Mouse (Mus musculus): ENCODE results near the gene Trim46.

Gene Trim46

DNA sequence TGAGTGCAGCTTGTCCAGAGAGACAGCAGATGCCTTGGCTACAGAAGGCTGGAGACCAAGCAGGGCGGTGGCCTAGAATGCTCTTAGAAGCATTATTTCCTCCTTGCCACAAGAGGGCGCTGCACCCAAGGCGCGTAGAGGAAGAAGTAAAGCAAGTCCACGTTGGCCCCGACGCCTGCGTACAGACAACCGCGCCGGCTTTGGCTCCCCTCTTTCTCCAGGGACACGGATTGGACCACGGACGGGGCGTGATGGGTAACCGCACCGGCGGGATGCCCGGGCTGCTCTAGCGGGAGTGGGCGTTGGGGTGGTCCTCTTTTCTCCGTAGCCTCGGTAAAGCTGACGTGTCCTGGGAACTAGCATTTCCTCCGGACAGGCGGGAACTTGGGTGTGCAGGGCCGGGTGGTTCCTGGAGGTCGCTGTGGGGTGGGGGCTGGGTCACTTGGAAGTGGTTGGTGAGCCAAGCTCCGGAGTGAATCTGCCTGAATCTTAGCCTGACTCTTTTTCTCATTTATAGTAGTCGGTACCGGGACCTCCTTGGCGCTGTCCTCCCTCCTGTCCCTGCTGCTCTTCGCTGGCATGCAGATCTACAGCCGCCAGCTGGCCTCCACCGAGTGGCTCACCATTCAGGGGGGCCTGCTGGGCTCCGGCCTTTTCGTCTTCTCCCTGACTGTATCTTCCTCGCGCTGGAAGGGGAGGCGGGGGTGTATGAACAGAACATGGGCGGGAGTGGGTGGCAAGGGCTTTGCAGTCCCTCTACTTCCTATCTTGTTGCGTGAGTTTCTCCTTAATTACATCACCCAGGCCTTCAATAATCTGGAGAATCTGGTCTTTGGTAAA is at the start of gene Trim46:
Gene Trim46, minus strand, starts transcription at position 49 of the 840 bp plus-strand sequence.
- peak; percentile 88 for DNase-seq

DNA sequence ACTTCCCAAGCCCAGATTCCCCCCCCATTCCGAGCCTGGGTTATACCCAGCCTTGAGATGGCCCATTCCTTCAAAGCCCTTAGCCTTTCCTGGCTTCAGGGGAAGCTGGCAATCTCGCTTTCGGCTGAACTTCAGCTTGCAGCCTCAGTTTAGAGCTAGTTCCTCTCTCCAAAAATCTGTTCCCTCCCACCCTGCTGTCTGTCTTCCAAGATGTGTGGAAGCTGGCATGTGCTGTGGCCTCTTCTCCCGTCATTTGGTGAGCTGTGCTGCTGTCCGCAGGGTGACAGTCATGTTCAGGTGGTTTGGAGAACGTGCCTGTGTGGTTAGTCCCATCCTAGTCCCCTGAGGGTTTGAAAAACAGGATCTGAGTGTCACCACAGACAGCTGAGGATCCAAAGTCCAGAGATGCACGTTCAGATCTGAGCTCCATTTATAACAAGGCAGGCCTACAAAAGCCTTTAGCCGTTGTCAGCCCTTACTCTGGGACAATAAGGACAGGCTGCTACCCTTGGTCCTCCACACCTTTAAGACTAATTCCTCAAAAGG is 49.6 kb upstream of the Trim46 start:
- DNase-seq = no peak

DNA sequence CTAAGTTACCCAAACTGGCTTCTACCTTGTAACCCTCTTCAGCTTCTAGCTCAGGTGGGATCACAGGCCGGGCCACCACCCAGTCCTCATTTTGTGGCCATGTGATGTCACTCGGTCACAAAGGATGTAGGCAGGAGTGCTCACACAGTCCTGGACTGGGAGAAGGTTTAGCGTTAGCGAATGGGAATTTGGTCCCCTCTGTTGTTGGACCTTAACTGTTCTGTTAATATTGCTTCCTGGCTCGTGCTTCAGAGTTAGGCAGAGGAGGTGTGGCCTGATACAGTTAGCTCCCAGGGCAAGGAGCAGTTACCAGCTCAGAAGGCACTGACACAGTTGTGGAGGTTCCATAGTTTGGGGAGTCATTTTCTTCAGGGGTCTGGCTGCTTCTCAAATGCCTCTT is 48.1 kb upstream of the Trim46 start:
- DNase-seq = no peak

DNA sequence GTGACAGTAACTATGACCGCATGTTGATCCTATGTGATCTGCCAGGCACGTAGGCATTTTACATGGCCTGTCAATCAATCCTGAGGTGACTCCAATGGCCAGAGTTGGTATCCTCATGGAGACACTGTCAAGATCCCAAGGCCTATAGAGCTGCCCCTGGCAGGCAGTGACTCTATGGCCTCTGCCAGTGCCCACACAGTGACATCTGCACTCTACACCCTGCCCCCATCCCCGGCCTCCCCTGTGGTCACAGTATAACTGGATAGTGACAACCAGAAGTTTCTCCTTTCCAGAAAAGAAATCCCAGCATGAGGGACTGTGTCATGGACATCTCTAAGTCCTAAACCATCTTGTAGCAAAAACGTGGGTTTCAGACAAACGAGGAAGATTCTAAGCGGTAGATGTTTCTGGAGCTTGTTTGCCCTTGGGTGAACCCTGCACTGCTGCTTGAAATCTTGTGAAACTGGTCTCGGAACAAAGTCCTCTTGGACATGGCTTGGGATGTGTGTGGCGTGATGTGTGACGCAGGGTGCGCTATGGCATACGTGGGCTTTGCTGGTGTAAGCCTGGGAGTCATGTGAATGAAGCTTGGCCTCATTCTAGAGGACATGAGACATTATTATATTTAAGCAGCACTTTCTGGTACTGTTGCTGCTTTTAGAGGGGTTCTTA is 47.3 kb upstream of the Trim46 start:
- DNase-seq = no peak

DNA sequence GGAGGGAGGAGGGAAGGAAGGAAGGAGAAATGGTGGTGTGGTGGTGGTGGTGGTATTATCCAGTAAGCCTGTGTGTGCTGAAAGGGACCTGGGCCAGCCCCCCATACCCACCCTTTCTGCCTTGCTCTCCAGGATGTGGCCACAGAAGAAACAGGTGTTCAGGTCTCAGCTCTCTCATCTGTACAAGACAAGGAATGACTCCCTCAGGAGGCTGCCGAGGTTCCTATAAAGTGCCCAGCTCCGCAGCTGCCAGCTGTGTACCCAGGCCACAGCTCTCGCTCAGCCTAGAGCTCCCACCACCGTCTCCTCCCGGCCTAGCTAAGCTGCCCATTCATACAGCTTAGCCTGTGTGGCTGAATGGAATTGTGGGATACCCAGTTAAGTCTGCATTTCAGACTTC is 46.2 kb upstream of the Trim46 start:
- peak; percentile 46 for DNase-seq

DNA sequence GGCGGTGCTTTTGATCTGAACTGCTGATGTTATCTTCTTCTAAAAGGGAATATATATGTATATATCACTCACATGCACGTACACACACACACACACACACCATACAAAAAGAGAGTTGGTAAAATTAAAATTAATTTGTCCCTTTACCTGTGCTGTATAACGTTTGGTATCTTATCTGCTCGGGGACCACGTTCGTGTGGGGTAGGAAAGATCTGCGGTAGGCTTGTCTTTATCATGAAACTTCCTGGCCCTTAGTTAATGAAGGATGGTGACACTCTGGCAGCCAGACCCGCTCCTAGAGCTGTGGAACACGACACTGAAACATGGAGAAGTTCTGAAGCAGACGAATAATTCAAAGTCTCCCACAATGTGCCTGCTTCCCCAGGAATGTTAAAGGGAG is 45.8 kb upstream of the Trim46 start:
- DNase-seq = no peak

DNA sequence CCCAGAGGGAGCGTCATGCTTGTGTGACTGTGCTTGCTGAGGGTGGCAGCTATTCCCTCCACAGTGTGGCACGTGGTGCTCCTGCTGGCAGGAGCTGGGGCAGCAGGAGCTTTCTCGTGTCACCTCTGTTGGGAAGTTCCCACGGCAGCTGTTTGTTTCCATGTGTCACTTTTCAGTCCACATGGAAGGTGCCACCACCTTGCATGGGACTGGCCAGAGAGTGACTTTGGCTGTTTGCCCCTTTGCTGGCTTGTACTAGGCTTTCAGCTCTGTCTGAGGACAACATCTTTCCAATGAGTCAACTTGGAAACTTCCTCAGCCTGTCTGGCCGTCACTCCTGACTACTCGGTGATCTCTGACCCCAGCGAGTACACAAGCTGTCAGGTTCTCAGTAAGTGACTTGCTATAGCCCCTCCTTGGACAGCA is 42.4 kb upstream of the Trim46 start:
- DNase-seq = no peak

DNA sequence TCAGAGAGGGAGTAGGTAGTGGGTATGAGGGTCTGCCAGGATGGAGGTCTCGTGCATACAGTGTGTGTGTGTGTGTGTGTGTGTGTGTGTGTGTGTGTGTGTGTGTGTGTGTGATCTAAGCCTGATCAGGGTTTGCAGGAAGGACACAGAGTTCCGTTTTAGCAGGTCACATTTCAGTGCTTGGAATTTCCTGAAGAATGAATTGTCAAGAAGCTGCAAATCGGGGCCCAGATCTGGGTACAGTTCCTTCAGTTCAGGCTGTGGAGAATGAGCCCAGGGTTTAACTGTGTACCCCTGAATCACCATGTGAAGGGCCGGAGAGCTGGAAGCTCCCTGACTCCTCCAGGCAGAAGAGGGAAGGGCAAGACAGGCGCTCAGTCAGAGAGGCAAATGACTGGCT is 41.2 kb upstream of the Trim46 start:
- DNase-seq = no peak

DNA sequence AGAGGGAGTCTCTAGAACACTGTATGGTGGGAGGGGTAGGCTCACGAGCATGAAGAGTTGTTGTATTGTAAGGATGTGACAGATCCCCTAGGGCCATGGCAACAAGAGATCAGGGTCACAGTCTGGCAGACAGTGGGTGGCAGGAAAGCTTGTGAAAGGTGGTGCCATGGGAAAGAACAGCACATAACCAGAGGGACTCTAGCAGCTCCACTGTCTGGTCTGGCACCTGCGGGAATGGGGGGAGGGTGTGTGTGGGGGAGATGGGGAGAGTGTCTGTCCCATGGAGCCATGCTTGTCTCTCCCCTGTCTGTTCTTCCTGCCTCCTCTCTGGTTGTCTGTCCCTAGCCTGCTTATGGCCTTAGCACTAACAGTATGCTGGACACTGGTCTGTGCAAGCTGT is 39.4 kb upstream of the Trim46 start:
- no peak for DNase-seq

DNA sequence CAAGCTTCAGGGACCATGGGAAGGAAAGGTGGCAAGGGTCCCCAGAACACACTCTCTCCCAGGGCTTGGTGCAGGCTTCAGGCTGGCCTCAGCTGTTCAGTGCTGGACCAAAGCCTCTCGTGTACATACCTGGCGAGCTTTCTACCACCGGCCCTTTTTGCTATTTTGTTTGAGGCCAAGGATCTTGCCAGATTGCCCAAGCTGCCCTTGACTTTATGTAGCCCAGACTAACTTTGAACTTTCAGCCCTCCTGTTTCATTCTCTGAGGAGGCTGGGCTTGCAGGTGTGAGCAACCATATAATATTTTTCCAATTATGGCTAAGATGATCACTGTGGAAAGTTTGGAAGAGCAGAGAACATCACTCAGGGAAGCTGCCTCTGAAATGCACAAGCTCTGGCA is 38.2 kb upstream of the Trim46 start:
- no peak for DNase-seq

DNA sequence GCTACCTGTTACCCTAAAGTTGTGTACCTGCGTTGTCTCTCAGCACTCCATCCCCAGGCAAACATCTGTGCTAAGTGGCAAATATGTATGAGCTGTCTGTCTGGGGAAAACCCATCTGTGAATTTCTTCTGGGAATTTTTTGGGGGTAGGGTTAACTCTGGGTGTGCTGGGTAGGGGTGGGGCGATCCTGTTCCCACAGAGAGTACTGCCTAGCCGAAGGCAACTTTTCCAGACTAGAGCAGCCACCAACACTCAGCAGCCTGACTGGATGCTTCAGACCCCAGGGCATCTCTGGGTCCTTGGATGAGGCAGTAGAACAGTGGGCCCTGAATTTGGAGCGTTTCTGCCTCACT is 36.2 kb upstream of the Trim46 start:
- no peak for DNase-seq

DNA sequence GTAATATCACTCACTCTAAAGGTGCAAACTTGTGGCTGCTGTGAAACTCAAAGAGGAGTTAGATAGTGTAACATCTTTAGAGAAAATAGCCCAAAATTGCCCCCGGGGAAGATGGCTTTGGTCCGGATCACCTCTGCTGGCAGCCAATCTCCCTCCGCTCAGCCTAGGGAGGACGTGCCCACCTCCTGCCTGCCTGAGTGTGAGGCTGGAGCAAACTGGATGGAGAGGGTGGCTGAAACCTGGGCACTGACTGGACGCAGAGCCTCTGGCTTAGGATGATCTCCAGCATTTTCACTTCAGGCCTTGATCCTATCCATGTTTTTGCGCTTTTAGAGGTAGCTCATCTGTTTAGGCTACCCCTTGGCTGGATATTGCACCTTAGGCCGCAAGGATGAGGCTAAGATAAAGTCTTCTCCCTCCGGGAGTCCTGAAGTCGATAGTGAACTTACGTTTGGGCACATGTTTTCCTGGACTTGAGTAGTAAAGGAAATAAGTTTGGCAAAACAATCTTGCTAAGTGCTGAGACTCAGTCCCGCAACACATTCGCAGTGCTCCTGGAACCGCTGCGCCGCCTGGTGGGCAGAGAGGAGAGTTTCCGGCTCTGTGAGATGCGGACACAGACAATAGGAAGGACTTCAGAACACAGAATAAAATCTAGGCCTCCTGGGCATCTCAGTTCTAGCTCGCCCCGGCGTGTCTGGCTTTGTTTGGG is 35.6 kb upstream of the Trim46 start:
- DNase-seq = peak; percentile 85

DNA sequence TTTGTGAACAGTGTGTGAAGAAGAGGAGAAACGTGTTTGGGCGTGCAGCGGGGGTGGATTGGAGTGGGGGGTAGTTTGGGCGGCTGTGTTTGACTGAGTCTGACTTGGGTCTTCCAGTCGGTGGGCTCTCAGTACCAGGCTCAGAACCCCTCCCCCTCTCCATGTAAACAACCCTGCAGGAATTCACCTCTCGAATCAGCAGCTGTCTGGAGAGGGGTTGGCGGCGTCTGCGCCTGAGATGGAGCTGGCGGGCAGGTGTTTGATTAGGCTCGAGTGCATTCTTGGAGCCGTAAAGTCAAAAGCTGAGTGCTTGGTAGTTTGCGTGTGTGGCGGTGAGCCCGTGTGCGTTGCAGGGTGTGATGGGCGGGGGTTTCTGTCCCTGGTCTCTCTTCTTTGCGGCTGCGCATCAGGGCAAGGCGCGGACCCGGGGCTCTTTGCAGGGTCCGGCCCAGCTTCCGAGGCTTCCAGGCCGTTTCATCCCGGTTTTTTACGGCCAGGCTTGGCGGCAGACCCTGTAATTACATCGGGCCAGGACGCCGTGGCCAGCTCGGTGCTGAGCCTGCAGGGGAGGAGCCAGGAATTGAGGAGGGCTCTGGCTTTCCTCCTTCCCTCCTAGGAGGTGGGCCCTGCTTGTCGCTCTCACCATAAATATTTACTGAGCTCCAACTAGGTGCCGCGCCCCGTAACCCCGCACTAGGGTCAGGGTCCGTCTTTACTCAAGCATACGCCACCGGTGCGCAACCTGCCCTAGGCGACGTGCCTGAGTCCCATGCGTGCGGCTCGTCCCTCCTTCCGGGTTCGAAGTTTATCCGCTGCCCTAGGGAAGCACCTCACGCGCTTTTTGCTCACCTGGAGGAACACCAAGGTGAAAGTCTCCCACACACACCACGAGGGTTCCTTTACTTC is 34.8 kb upstream of the Trim46 start, which contains the start of gene Efna1:
Gene Efna1, minus strand, starts transcription at position 537 of the 906 bp plus-strand sequence.
- DNase-seq = no peak

DNA sequence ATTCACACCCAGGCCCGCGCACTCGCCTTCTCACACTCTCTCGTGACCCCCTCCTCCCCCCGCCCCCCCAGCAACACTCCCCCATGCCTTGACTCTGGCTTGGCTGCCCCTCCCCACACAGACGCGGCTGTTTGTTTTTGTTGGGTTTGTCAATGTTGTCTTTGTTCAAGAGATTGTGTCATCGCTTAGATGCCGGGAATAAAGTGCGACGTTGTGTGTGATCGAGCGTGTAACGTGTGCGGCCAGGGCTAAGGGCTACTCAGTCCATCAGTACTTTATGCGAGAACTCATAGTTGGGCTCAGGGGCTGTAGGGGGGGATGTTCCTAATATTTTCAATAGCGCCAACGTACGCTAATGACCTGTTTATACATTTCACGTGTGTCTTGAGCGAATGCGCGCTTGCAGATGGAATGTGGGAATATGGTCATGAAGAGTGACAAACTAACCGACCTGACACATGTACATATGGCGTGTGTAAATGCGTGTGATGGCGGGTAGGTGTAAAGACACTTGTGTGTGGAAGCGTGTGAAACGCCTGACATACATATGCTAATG is 34.0 kb upstream of the Trim46 start:
- no peak for DNase-seq

DNA sequence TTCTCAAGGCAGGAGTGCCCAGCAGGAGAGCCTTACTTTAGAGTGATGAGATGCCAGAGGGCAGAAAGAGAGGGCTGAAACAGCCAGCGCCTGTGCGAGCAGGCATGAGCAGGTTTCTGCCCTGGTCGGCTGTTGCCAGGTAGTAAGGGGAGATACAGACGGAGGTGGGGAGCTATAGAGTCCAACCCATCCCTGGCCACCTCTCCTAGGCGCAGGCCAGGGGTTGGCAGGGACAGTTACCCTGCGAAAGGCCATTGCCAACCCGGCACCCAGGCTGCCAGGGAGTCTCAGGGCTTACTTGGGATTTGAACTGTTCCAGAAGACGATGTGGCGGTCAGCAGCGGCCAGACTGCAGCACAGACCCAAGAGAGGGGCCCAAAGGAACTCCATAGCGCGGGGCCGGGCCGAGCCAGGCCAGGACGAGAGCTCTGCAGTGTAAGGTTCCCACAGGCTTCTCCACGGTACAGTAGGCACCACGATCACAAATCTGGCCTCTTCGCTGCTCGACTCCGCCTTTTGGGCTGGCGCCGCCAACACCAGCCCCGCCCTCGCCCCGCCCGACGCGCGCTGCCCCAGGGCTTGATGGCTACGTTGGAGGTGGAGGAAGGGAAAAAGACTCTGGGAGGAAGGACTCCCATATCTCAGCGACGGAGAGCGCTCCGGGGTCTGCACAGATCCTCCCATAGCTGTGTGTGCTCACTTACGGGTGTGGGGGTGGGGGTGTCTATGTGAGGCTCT is 33.2 kb upstream of the Trim46 start:
- DNase-seq = no peak

DNA sequence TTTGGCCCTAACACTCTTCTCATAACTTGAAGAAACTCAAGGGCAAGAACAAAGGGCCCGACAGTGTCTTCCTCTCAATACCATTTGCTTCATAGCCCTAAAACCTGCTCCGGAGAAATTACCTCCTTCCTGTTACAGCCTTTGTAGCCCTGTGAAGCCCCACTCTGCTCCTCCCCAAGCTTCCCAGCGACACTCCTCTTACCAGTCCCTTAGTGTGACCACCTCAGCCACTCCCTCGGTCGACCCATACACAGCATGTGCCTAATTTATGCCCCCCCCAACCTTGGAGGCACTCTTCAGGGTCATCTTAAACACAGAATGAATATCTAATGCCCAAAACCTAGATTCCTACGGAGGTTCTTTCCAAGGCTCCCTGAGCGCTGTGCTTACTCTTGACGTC is 32.5 kb upstream of the Trim46 start:
- DNase-seq = no peak

DNA sequence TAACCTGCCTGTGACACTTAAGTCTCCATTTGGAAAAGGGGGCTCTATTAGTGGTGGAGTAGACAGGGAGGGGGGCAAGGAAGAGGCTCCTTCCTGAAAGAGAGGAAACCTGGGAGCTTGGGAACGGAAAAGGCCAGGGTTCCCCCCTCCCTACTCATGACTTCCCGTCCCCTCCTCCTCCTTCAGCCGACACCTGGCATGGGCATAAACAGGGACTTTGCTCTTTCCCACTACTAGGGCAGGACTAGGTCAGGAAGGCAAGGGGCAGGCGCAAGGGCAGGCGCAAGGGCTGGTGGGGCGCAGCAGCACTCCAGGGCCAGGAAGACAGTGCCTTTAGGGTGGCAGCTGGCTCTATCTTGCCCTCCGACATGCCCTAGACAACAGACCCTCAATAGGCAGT is 32.0 kb upstream of the Trim46 start:
- DNase-seq = no peak

DNA sequence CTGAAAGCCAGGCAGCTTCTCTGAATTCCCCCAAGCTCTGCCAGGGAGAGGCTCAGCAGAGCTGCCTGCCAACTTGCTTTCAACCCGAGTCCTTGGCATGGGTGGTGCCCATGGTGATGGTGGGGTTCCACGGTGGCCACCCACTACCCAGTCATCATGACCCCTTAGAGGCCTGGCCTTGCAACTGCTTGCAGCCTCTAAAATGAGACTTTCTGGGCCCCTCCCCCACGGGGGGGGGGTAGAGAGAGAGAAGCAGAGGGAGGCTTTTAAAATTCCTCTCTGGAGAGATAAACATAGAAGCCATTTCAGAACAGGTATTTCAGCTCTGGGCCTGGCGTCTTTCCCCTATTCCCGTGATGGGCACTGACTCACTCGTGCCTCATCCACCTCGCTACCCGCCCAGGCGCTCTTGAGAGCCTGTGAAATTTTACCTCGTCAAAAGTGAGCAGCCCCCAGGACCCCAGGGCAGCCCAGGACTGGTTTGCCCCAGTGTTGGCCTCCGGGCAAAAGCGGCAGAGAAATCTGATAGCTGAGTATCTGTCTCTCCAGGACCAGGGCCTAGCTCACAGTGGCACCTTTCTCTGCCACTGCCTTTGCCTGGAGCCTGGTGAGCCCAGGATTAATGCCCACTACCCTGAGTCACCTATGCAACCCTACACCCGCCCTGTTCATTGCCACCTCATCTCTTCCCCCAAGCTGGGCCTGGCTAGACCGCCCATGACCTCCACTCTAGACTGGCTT is 31.3 kb upstream of the Trim46 start:
- DNase-seq = no peak

DNA sequence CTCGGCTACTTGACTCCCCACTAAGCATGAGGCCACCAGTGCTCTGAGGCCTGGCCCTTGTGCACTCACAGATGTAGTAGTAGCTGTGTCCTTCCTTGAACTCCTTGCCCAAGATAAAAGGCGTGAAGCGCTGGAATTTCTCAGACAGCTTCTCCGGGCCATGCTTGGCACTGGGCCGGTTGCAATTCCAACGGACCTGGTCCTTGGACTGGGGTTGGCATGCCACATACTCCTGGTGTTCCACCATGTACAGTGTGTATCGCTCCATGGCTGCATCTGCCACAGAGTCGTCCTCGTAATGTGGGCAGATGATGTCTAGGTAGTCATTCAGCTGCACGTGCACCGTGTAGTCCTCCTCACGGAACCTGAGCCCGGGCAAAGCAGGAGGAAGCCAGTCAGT is 30.0 kb upstream of the Trim46 start:
- no peak for DNase-seq

DNA sequence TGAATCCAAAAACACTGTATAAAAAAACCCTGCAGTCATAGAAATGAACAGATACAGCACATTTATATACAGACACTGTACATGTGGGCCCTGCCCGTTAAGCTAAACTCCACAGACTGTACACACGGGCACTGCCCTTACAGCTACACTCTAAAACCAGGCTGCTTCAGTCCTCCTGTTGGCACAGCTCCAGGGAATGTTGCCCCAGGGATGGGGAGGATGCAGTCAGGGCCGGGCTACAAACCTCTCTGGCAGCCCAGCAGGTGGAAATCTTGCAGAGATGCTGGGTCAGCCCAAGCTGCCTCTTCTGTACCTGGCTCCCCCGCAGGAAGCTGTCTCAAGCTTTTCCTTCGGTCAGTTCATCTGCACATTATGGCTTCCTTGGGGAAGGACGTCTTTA is 25.7 kb upstream of the Trim46 start:
- DNase-seq = no peak

DNA sequence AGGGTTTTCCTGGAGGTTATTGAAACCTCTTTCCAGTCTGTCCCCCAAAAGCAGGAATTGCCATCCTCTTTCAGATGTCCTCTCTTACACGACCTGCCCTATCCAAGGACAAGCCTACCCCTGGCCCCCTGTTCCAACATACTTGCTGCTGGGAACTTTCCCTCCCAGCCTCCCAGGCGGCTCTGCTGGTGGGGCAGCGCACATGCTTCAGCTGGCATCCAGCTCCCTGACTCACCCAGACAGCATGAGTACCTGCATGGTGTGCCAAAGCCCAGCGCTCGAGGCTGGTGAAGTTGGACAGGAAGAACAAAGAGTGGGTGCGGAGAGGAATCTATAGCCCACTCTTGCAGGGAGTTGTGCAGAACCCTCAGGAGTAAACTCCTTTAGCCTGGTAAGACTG is 24.8 kb upstream of the Trim46 start:
- no peak for DNase-seq

Measured in thymus, postnatal 25 days (tissue).